Comparison of ENCODE assay signal across 8 mouse cellular contexts in the genomic region with DNA sequence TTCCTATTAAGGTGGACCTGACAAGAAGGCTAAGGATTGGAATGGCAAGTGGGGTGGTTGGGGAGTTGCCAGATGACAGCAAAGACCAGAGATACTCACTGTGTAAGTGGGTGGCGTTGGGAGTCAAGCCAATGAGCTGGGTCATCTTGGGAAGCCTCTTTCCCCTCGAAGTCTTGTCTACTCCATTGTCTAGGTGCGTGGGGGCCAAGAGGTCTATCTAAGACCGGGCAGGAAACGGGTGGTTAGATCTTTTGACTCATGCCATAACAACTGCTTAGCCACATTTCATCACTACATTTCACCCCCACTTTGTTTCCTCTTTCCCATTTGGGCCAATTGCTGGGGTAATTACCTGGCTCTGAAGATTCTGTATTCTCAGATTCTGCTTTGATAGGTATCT. TPM values are rescaled to one million over a fixed set of nuclear protein-coding genes. Genes with fewer than 3 reads are reported as not detected.
DNase-seq lines count a peak whose midpoint lies in the region; ATAC-seq and TF ChIP-seq lines count a peak whose summit lies in the region.

No protein-coding gene starts in this region.

- ATAC-seq in erythroblast, adult 5-6 weeks (replicated peaks; ENCODE audit: low FRiP score, poor library complexity, severe bottlenecking) = no peak
- no peak for ATAC-seq in heart, embryonic 15.5 days (replicated peaks; ENCODE audit: insufficient number of reproducible peaks, insufficient read depth, low FRiP score, low read depth)
- no peak for ATAC-seq in midbrain, embryonic 11.5 days (ENCODE audit: low FRiP score)

- peak overlapping the region; percentile 78 for H3K4me2 ChIP-seq in heart, embryonic 15.5 days
- peak overlapping the region; percentile 72; the same call in 1 of the 2 replicates for H3K4me2 ChIP-seq in midbrain, embryonic 11.5 days

- WGBS in bone marrow, adult 2 months = 8% methylated on average over 5 of the region's 5 CpGs
- 66% methylated on average over 5 of the region's 5 CpGs for WGBS in heart, embryonic 15.5 days
- WGBS in midbrain, embryonic 11.5 days = 93% methylated on average over 5 of the region's 5 CpGs

- peaks cover 27% of the 10 kb centered on the region for H3K36me3 ChIP-seq in erythroblast, embryonic 14.5 days (ENCODE audit: control insufficient read depth)
- peaks cover 5% of the 10 kb centered on the region; the same call in 1 of the 2 replicates for H3K36me3 ChIP-seq in heart, embryonic 15.5 days
- no peaks in the 10 kb centered on the region for H3K36me3 ChIP-seq in midbrain, embryonic 11.5 days (ENCODE audit: control insufficient read depth, insufficient read depth, low read length)

- no peak for TF ChIP-seq POLR2A in bone marrow, adult 2 months (IDR thresholded peaks at IDR 0.05; ENCODE audit: borderline replicate concordance, control insufficient read depth, low read depth, low read length)

- peaks cover 29% of the 10 kb centered on the region for H3K4me1 ChIP-seq in erythroblast, embryonic 14.5 days (ENCODE audit: control insufficient read depth)
- peaks cover 4% of the 10 kb centered on the region for H3K4me1 ChIP-seq in bone marrow, adult 2 months (ENCODE audit: control insufficient read depth, insufficient read depth, low read length)
- H3K4me1 ChIP-seq in heart, embryonic 15.5 days (replicated peaks) = peaks cover 63% of the 10 kb centered on the region
- H3K4me1 ChIP-seq in midbrain, embryonic 11.5 days (ENCODE audit: control insufficient read depth, insufficient read depth, low read length) = peaks cover 5% of the 10 kb centered on the region

- 0 out of 2 replicates have a peak overlapping the region, but pooled peaks have one; percentile 7 for H3K27ac ChIP-seq in bone marrow, adult 2 months (ENCODE audit: control insufficient read depth, insufficient read depth, low read depth, low read length, poor library complexity)
- peak overlapping the region; percentile 91 for H3K27ac ChIP-seq in heart, embryonic 15.5 days
- H3K27ac ChIP-seq in midbrain, embryonic 11.5 days (ENCODE audit: low read depth, low read length) = no peak overlapping the region

- DNase-seq in kidney, postnatal 14 days = peak; percentile 33
- DNase-seq in midbrain, embryonic 11.5 days (ENCODE audit: low spot score, missing footprints) = no peak
- DNase-seq in spleen, postnatal 10 days (ENCODE audit: low spot score in 2 of 2) = no peak
- DNase-seq in cerebellum, adult 9-10 months = no peak

- peak overlapping the region; percentile 62 for H3K4me3 ChIP-seq in erythroblast, embryonic 14.5 days (replicated peaks)
- peak overlapping the region; percentile 38 for H3K4me3 ChIP-seq in bone marrow, adult 2 months (replicated peaks; ENCODE audit: control insufficient read depth, low read depth, low read length)
- peak overlapping the region; percentile 46 for H3K4me3 ChIP-seq in heart, embryonic 15.5 days
- H3K4me3 ChIP-seq in midbrain, embryonic 11.5 days (ENCODE audit: low read depth, low read length) = no peak overlapping the region

- H3K9me3 ChIP-seq in erythroblast, embryonic 14.5 days (ENCODE audit: control insufficient read depth, low read length) = no peaks in the 10 kb centered on the region
- H3K9me3 ChIP-seq in heart, embryonic 15.5 days (replicated peaks) = no peaks in the 10 kb centered on the region
- H3K9me3 ChIP-seq in midbrain, embryonic 11.5 days (ENCODE audit: control insufficient read depth, low read length) = no peaks in the 10 kb centered on the region

- 0 out of 2 replicates have a peak, but pooled peaks cover 4% of the 10 kb centered on the region for H3K27me3 ChIP-seq in erythroblast, embryonic 14.5 days (ENCODE audit: control insufficient read depth)
- no peaks in the 10 kb centered on the region for H3K27me3 ChIP-seq in heart, embryonic 15.5 days
- H3K27me3 ChIP-seq in midbrain, embryonic 11.5 days (ENCODE audit: control insufficient read depth, insufficient read depth, low read length) = no peaks in the 10 kb centered on the region

- no peak overlapping the region; the same call in 1 of the 2 replicates for H3K9ac ChIP-seq in heart, embryonic 15.5 days
- H3K9ac ChIP-seq in midbrain, embryonic 11.5 days (ENCODE audit: low read length) = no peak overlapping the region

- TF ChIP-seq CTCF in bone marrow, adult 2 months (IDR thresholded peaks at IDR 0.05; ENCODE audit: control insufficient read depth, insufficient read depth, low read length) = no peak

RNA-seq across cellular contexts. Expression of a gene that starts 1.2 kb away (rescaled TPM):
- polyA plus RNA-seq in erythroblast, embryonic 14.5 days (2012) = 0.07 TPM in 1 of 2 replicates, not detected in the other
- total RNA-seq in erythroblast, adult 5-6 weeks (2015; ENCODE audit: low replicate concordance) = 0.96 and 1.5 TPM in 2 replicates
- total RNA-seq in erythroblast, adult 5-6 weeks (2017; ENCODE audit: low replicate concordance) = 1.1 and 4.3 TPM in 2 replicates
- polyA plus RNA-seq in bone marrow, adult 2 months (2011; ENCODE audit: insufficient read depth, insufficient read length, low replicate concordance, missing spikeins) = 3.4 and 7.4 TPM in 2 replicates
- polyA plus RNA-seq in heart, embryonic 15.5 days (2015; fragmentation: Nextera tagmentation; extraction: Ambion mirVana) = 15.4 and 20.0 TPM in 2 replicates
- polyA plus RNA-seq in midbrain, embryonic 11.5 days (2014; fragmentation: Nextera tagmentation; extraction: Ambion mirVana) = 20.6 and 21.4 TPM in 2 replicates

RNA-seq across cellular contexts. Expression of a gene that starts 20.1 kb away (rescaled TPM):
- 26.5 and 41.4 TPM in 2 replicates for polyA plus RNA-seq in erythroblast, embryonic 14.5 days (2012)
- 43.9 and 50.9 TPM in 2 replicates for total RNA-seq in erythroblast, adult 5-6 weeks (2015; ENCODE audit: low replicate concordance)
- 28.1 and 36.7 TPM in 2 replicates for total RNA-seq in erythroblast, adult 5-6 weeks (2017; ENCODE audit: low replicate concordance)
- 45.8 and 57.6 TPM in 2 replicates for polyA plus RNA-seq in bone marrow, adult 2 months (2011; ENCODE audit: insufficient read depth, insufficient read length, low replicate concordance, missing spikeins)
- 274 and 318 TPM in 2 replicates for polyA plus RNA-seq in heart, embryonic 15.5 days (2015; fragmentation: Nextera tagmentation; extraction: Ambion mirVana)
- 295 and 314 TPM in 2 replicates for polyA plus RNA-seq in midbrain, embryonic 11.5 days (2014; fragmentation: Nextera tagmentation; extraction: Ambion mirVana)

RNA-seq across cellular contexts. Expression of a gene that starts 29.9 kb away (rescaled TPM):
- 0.03 TPM in 2 replicates for polyA plus RNA-seq in erythroblast, embryonic 14.5 days (2012)
- not detected in 2 replicates for total RNA-seq in erythroblast, adult 5-6 weeks (2015; ENCODE audit: low replicate concordance)
- total RNA-seq in erythroblast, adult 5-6 weeks (2017; ENCODE audit: low replicate concordance) = 0.42 and 1.3 TPM in 2 replicates
- 23.0 and 52.7 TPM in 2 replicates for polyA plus RNA-seq in bone marrow, adult 2 months (2011; ENCODE audit: insufficient read depth, insufficient read length, low replicate concordance, missing spikeins)
- polyA plus RNA-seq in heart, embryonic 15.5 days (2015; fragmentation: Nextera tagmentation; extraction: Ambion mirVana) = 44.1 and 52.6 TPM in 2 replicates
- polyA plus RNA-seq in midbrain, embryonic 11.5 days (2014; fragmentation: Nextera tagmentation; extraction: Ambion mirVana) = 18.3 and 23.9 TPM in 2 replicates

RNA-seq across cellular contexts. Expression of a gene that starts 43.9 kb away (rescaled TPM):
- polyA plus RNA-seq in erythroblast, embryonic 14.5 days (2012) = 366 and 664 TPM in 2 replicates
- total RNA-seq in erythroblast, adult 5-6 weeks (2015; ENCODE audit: low replicate concordance) = 216 and 275 TPM in 2 replicates
- 302 and 335 TPM in 2 replicates for total RNA-seq in erythroblast, adult 5-6 weeks (2017; ENCODE audit: low replicate concordance)
- 900 and 1,879 TPM in 2 replicates for polyA plus RNA-seq in bone marrow, adult 2 months (2011; ENCODE audit: insufficient read depth, insufficient read length, low replicate concordance, missing spikeins)
- polyA plus RNA-seq in heart, embryonic 15.5 days (2015; fragmentation: Nextera tagmentation; extraction: Ambion mirVana) = 456 and 543 TPM in 2 replicates
- polyA plus RNA-seq in midbrain, embryonic 11.5 days (2014; fragmentation: Nextera tagmentation; extraction: Ambion mirVana) = 748 and 845 TPM in 2 replicates

RNA-seq across cellular contexts. Expression of a gene that starts 43.9 kb away (rescaled TPM):
- 125 and 152 TPM in 2 replicates for polyA plus RNA-seq in erythroblast, embryonic 14.5 days (2012)
- 50.6 and 57.5 TPM in 2 replicates for total RNA-seq in erythroblast, adult 5-6 weeks (2015; ENCODE audit: low replicate concordance)
- 35.4 and 46.6 TPM in 2 replicates for total RNA-seq in erythroblast, adult 5-6 weeks (2017; ENCODE audit: low replicate concordance)
- polyA plus RNA-seq in bone marrow, adult 2 months (2011; ENCODE audit: insufficient read depth, insufficient read length, low replicate concordance, missing spikeins) = 68.0 and 157 TPM in 2 replicates
- 487 and 517 TPM in 2 replicates for polyA plus RNA-seq in heart, embryonic 15.5 days (2015; fragmentation: Nextera tagmentation; extraction: Ambion mirVana)
- 408 and 456 TPM in 2 replicates for polyA plus RNA-seq in midbrain, embryonic 11.5 days (2014; fragmentation: Nextera tagmentation; extraction: Ambion mirVana)

Comparison
In these comparisons a context has a peak if more than half of its experiments do, and no peak if none do; other contexts are left out.
1. RNA of a gene that starts 29.9 kb away (polyA plus RNA-seq): 23.0 to 52.7 TPM in bone marrow, adult 2 months, 44.1 to 52.6 TPM in heart, embryonic 15.5 days and 18.3 to 23.9 TPM in midbrain, embryonic 11.5 days; 0.03 TPM in erythroblast, embryonic 14.5 days; every median in the first group is over 10 times any median in the second.